Mouse (Mus musculus) heart, postnatal 36 days (tissue): ENCODE measurements around the gene Lce1c. TPM values are rescaled to one million over a fixed set of nuclear protein-coding genes. Genes with fewer than 3 reads are reported as not detected.
"Not testable (repeated sequence)": the region's sequence is repeated elsewhere in the genome, so short reads cannot be mapped to it uniquely, and the experiment has no call there.

ENCODE experiments used
- DNase-seq, 2 experiments: peaks; one replicate each; pipeline ENCODE4 v3.0.0; 2021 to 2022
- intact Hi-C: fragments of 180-260 bp; cut with DNase I; formaldehyde crosslinking; loops from one replicate; pipeline ENCODE4 v1.15.1; 2025
- total RNA-seq, 2 experiments: library from RNA; stranded (reverse); gene quantifications; 2 replicates each; pipeline ENCODE4 v1.2.3; 2021

Gene Lce1c
- not detected for total RNA-seq

- no peak for DNase-seq
- intact Hi-C loops = no loop called here
Observed at GRCm38 (mm10) chr3:92678947-92679346, at the start of gene Lce1c. Gene Lce1c, plus strand, starts transcription at chr3:92679247.

GRCm38 (mm10) chr3:92637745-92638652, 41.0 kb upstream of the Lce1c start:
- intact Hi-C loops = no loop called here
- no peak for DNase-seq

GRCm38 (mm10) chr3:92638653-92638991, 40.4 kb upstream of the Lce1c start:
- DNase-seq = no peak
- intact Hi-C loops = no loop called here

- DNase-seq = no peak
- intact Hi-C loops = no loop called here
Observed at GRCm38 (mm10) chr3:92639854-92640253, 39.2 kb upstream of the Lce1c start.

- no peak for DNase-seq
- intact Hi-C loops = no loop called here
Observed at GRCm38 (mm10) chr3:92648207-92648606, 30.8 kb upstream of the Lce1c start, which contains the start of gene Lce1a1. Gene Lce1a1, minus strand, starts transcription at chr3:92648307.

GRCm38 (mm10) chr3:92656826-92657225, 22.2 kb upstream of the Lce1c start, which contains the start of gene Lce1b:
Gene Lce1b, minus strand, starts transcription at chr3:92656926.
- intact Hi-C loops = no loop called here
- no peak for DNase-seq

- intact Hi-C loops = no loop called here
- no peak for DNase-seq
Observed at GRCm38 (mm10) chr3:92670215-92670614, 8.8 kb upstream of the Lce1c start, which contains the start of gene Lce1a2. Gene Lce1a2, minus strand, starts transcription at chr3:92670315.

GRCm38 (mm10) chr3:92687110-92687509, 8.1 kb downstream of the Lce1c start, which contains the start of gene Lce1d:
Gene Lce1d, minus strand, starts transcription at chr3:92687210.
- intact Hi-C loops = no loop called here
- DNase-seq = no peak

- intact Hi-C loops = not testable (repeated sequence)
- DNase-seq = peak; percentile 6 to 19
Observed at GRCm38 (mm10) chr3:92689154-92689553, 10.1 kb downstream of the Lce1c start.

- intact Hi-C loops = no loop called here
Observed at GRCm38 (mm10) chr3:92691688-92692087, 12.6 kb downstream of the Lce1c start.

GRCm38 (mm10) chr3:92694613-92695012, 15.6 kb downstream of the Lce1c start:
- intact Hi-C loops = no loop called here
- DNase-seq = no peak

More at GRCm38 (mm10) chr3:92691688-92692087, 12.6 kb downstream of the Lce1c start:
- no peak for DNase-seq

GRCm38 (mm10) chr3:92708974-92709373, 29.9 kb downstream of the Lce1c start, which contains the start of gene Lce1e:
Gene Lce1e, minus strand, starts transcription at chr3:92709074.
- DNase-seq = no peak
- intact Hi-C loops = no loop called here

GRCm38 (mm10) chr3:92715122-92715521, 36.1 kb downstream of the Lce1c start:
- no peak for DNase-seq
- intact Hi-C loops = no loop called here

- intact Hi-C loops = no loop called here
- no peak for DNase-seq
Observed at GRCm38 (mm10) chr3:92720250-92720649, 41.2 kb downstream of the Lce1c start, which contains the start of gene Lce1f. Gene Lce1f, minus strand, starts transcription at chr3:92720350.

GRCm38 (mm10) chr3:92722631-92723030, 43.6 kb downstream of the Lce1c start:
- DNase-seq = no peak
- intact Hi-C loops = no loop called here

Other genes starting within 250 kb of the Lce1c start
- 1 to 10 TPM; 1.2 to 3.3 TPM for gene Gm9774, start 249.8 kb upstream of the Lce1c start, total RNA-seq
- gene Sprr2k, start 246.7 kb upstream of the Lce1c start, total RNA-seq = not detected
- gene Sprr1b, start 240.5 kb upstream of the Lce1c start, total RNA-seq = not detected
- not detected for gene Sprr3, start 220.5 kb upstream of the Lce1c start, total RNA-seq
- not detected for gene Sprr1a, start 193.4 kb upstream of the Lce1c start, total RNA-seq
- gene Sprr4, start 178.8 kb upstream of the Lce1c start, total RNA-seq = not detected
- gene 2310046K23Rik, start 144.7 kb upstream of the Lce1c start, total RNA-seq = not detected
- not detected for gene Ivl, start 105.5 kb upstream of the Lce1c start, total RNA-seq
- not detected for gene Smcp, start 90.2 kb upstream of the Lce1c start, total RNA-seq
- not detected for gene 2210017I01Rik, start 71.8 kb upstream of the Lce1c start, total RNA-seq
- not detected for gene Lce6a, start 57.6 kb upstream of the Lce1c start, total RNA-seq
- gene Lce1a1, start 30.9 kb upstream of the Lce1c start, total RNA-seq = not detected
- gene Lce1b, start 22.3 kb upstream of the Lce1c start, total RNA-seq = not detected
- not detected for gene Lce1a2, start 8.9 kb upstream of the Lce1c start, total RNA-seq
- not detected for gene Lce1d, start 8.0 kb downstream of the Lce1c start, total RNA-seq
- gene Lce1e, start 29.8 kb downstream of the Lce1c start, total RNA-seq = not detected
- gene Lce1f, start 41.1 kb downstream of the Lce1c start, total RNA-seq = not detected
- gene Gm38119, start 59.8 kb downstream of the Lce1c start, total RNA-seq = not detected
- not detected for gene Lce1g, start 73.1 kb downstream of the Lce1c start, total RNA-seq
- not detected for gene Lce1h, start 85.8 kb downstream of the Lce1c start, total RNA-seq
- gene Lce1i, start 99.7 kb downstream of the Lce1c start, total RNA-seq = not detected
- not detected for gene Lce1j, start 111.3 kb downstream of the Lce1c start, total RNA-seq
- not detected for gene Lce1k, start 128.6 kb downstream of the Lce1c start, total RNA-seq
- gene Kprp, start 148.0 kb downstream of the Lce1c start, total RNA-seq = not detected
- not detected for gene Lce1l, start 172.0 kb downstream of the Lce1c start, total RNA-seq
- not detected for gene 2310050C09Rik, start 191.0 kb downstream of the Lce1c start, total RNA-seq
- gene Lce3a, start 247.0 kb downstream of the Lce1c start, total RNA-seq = not detected